Mouse (Mus musculus) megakaryocyte, adult 5-6 weeks (primary cell): ENCODE data around the gene Calm3. TPM values are rescaled to one million over a fixed set of nuclear protein-coding genes. Genes with fewer than 3 reads are reported as not detected.

Experiments used
- ATAC-seq: 2 replicates; pipeline ENCODE4 v1.8.0; 2016; ENCODE audit warnings: mild to moderate bottlenecking, inconsistent platforms; ENCODE audit not compliant: poor library complexity, severe bottlenecking
- total RNA-seq, 2 experiments: library from RNA; stranded (forward) in 1 of 2; stranded (reverse) in 1 of 2; fragments of 153-499, 151-499 nt in 1 of 2; fragments of 221-1000, 200-1000 nt in 1 of 2; gene quantifications; 2 replicates each; pipeline versions ENCODE4 v1.2.3 to v1.2.4; 2015 to 2017

The Calm3 gene
- total RNA-seq, 2 experiments from 2014 or later: 113 to 392 TPM

DNA sequence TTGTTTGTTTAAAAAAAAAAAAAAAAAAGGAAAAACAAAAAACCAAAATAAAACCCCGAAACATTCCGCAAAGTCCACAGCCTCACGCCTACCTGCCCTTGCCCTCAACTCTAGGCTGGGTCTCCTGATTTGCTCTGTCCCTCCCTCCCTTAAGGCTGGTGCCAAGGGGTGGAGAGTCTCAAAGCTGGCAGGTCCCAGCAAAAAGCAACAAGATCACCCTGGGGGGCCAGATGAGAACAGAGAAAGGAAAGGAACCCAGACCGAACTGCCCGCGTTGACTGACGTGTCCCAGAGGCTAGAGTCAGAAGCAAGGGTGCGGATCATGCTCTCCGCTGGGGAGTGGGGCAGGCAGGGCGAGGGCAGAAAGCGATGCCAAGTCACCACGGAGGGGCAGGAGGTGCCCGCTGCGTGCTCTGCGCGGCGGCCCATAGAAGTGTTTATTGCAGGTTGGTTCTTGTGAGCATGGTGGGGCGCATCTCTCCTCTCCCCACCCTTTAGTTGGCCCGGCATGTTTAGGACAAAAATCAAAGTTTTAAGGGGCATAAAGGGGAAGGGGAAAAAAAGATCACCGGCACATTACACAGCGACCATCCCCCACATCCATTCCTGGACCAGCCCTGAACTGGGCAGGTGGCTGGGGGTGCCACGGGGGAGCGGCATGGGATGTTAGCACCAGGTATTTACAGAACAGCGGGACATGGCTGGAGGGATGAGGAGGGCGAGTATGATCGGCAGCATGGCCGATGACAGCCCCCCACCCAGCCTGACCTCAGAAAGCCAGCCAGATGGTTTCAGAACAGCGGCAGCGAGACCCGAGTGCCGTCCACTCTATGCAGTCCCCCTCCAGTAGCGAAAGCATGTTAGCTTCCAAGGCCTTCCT, 8.2 kb downstream of the Calm3 start:
- ATAC-seq: no peak

DNA sequence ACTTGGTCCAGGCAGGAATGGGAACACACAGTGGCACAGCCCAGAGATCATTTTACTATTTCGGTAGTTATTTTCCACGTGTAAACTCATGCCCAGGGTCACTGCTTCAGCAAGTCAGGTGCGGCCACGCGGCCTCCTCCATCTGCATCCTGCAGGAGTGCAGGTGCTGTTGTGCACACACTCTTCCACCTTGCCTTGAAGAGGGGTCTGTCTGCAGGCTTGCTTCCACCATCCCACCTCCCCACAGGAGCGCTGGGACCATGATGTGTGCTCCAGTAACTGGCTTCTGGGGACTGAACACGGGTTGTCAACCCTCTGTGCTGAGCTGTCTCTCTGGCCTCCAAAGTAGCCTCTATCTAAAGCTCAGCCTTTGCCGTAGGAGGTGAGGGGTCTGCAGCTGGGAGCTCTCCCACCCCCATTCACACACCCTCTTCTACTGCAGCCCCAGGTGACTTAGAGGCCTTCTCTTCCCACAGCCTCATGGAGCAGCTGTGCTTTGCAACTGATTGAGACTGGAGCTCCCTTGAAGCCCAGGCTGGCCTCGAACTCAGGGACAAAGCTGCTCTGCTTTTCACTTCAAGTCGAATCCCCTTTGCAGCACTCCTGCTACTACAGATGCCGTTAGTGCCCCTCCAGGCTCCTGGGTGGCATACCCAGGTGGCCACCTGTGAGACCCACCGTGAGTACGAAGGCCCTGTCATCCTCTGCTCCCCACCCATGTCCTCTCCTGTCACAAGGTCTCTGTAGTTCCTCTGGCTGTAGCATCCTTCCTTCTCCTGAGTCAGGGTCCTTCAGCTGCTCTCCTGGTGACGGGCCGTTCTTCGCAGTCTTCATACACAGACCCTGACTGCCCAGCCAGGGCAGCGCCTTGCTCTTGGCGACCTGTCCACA, 9.2 kb downstream of the Calm3 start:
- ATAC-seq: no peak

DNA sequence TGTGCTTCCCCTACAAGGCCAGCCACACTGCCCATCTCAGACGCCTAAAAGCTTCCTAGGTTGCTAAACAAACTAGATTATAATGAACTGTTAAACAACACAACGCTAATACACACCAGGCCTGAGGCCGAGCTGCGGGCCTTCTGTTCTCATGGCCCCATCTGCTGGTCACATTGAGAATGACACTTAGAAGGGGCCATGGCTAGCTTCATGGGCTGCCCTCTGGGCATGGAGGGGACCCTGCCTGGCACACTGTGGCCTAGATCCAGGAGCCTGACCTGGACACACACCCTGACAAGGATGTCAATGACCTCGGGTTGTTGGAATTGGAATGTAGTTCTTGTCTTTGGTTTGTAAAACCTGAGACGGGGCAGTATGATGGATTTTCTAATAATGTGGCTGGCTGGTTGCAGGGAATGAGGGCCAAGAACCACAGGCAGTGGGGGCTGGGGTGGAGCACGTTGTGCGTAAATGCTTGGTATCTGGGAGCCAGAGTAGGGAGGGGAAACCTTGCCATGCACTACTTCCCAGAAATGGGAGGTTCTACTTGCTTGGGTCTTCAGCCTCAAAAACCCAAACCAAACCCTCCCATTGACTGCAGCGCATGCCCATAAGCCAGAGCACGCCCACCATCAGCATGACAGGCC, 10.0 kb downstream of the Calm3 start:
- peak; percentile 78 for ATAC-seq

DNA sequence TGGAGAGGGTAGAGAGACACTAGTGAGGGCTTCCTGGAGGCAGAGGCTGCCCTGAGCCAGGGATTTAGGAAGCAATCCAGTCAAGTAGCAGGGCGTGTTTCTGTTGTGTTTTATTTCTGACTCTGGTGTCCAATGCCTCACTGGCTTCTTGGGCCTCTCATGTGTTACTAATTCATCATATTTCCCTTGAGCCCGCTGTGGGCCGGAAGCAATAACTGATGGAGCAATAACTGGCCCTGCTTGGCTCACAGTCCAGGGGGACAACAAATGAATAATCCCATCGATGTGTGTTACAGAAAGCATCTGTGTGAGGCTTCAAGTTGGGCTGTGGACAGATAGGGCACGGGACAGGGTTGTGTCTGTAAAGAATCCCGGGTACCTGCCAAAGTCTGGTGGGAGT, 11.6 kb downstream of the Calm3 start:
- ATAC-seq: no peak

DNA sequence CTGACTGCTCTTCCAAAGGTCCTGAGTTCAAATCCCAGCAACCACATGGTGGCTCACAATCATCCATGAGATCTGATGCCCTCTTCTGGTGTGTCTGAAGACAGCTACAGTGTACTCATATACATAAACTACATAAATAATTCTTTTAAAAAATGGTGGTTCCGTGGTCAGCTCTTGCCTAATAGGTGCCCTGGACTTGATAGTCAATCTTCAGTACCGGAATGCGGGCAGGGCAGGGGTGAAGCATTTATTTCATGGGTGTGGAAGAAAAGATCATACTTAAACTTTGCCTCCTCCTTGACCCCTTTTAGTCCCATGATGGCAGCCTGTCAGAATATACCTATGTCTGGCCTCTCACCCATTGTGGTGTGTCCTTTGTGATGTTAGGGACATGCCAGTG, 12.0 kb downstream of the Calm3 start:
- no peak for ATAC-seq

DNA sequence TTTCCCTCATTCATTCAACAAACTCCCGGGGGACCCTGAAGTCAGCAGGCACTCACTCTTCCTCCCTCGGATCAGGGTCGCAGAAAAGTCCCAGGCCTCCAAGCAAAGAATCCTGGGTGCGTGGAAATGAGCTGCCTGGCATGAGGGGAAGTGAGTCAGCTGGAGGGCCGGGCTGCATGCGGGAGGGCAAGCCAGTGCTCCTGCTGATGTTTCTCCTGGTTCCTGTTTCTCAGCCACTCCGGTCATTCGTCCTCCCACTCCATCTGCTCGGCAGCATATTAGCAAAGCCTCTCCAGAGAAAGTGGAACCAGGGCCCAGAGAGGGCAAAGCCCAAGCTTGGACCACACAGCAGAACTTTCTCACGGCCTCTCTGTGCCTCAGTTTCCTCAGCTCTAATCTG, 14.0 kb downstream of the Calm3 start:
- peak; percentile 75 for ATAC-seq

DNA sequence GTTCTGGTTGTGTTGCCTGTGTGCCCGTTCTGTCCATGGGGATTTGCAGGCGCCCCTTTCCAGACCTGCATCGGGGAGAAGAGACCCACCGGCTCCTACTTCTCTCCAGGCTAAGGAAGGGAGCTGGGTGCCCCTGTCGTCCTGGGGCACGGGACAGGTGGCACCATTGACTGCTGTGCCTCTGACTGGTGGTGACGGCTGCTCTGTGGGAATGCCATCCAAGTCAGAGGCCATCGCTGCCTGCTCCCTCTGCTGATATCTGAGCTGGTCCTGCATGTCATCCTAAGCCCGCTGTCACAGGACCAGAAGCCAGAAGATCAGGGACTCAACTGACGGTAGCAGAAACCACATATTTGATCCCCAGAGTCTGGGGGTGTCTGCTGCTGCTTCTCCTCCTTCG, 15.1 kb downstream of the Calm3 start:
- no peak for ATAC-seq

DNA sequence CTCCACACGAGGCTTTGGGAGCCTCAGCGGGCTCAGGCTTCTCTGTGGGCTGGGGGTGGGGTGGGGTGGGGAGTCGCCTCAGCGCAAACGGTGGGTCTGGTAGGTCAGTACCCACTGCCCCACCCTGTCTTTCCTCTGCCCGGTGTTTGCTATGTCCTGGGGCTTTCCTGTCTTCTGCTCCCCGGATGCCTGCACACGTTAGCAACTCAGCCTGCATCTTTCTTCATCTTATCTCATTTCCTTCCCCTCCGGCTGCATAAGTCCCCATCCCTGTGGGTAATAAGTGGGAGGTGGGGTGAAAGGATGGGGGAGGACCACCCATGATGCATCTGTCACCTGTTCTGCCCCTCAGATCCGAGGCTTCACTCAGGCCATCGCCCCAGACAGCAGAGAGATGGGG, 15.5 kb downstream of the Calm3 start:
- ATAC-seq: peak; percentile 16

DNA sequence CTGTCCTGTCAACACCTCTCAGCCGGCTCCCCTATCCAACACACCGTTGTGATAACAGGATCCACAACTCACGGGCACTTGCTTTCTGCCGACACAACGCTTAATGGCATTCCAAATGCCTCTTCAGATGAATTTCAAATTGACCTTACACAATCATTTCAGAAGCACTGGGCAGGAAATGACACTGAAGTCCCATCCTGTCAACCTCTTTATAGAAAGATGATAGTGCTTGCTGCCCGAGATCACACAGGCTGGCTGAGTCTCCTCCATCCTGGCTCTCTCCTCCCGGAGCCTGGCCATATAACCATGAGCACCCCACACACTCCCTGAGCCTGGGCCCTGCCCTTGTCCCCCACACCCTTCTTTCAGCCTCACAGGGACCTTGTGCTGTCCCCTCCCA, 16.1 kb downstream of the Calm3 start:
- ATAC-seq: 0 out of 2 replicates have a peak, but pooled peaks have one; percentile 20

DNA sequence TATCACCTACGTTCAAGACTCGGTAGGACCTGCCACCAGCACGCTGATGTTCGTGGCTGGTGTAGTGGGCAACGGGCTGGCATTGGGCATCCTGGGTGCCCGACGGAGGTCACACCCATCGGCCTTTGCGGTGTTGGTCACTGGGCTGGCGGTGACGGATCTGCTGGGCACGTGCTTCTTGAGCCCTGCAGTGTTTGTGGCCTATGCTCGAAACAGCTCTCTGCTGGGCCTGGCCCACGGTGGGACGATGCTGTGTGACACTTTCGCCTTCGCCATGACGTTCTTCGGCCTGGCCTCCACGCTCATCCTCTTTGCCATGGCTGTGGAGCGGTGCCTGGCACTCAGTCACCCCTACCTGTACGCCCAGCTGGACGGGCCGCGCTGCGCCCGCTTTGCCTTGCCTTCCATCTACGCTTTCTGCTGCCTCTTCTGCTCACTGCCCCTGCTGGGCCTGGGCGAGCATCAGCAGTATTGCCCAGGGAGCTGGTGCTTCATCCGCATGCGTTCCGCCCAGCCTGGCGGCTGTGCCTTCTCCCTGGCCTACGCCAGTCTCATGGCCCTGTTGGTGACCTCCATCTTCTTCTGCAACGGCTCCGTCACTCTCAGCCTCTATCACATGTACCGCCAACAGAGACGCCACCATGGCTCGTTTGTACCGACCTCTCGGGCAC, 16.9 kb downstream of the Calm3 start:
- ATAC-seq: no peak

DNA sequence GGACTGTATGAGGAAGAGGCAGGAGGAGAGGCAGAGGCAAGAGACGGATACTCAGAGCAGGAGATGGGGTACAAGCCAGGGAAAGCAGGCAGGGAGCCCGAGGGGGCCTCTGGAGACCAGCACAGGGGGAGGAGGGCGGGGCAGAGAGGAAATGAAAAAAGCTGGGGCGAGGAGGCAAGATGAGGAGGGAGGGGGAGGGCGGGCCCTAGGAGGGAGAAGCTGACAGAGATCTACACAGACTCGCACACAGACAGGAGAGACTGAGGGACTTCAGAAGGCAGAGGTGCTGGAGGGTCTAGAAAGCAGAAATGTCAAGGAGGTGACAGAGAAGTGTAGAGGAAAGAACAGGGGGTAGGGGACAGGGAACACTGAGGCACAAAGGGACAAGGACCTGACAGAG, 17.6 kb downstream of the Calm3 start, which contains the start of gene Ptgir:
Gene Ptgir, plus strand, starts transcription at position 210 of the 400 bp plus-strand sequence.
- ATAC-seq: peak; percentile 22; the same call in 1 of the 2 replicates

DNA sequence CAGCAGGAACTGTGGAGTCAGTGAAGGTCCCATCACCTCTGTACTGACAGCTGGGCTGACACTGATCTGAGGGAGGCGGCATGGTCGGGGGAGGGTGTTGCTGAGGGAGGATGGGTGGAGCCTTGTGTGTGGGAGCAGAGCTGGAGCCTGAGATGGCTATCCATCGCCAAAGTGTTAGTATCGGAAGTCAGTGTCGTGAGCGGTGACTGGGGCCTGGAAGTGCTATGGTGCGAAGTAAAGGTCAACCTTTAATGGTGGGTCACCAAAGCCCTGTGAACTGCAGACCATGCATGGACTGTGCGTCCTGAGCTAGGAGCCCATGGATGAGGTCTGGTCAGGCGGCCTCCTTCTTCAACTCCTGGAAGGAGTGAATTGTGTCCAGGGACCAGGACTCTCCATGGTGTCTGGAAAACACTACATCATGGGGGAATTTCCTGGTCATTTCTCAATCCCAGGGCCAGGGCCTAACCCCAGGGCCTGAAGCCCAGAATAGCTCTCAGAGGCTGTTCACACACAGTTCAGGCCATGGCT, 18.4 kb downstream of the Calm3 start:
- ATAC-seq: no peak

DNA sequence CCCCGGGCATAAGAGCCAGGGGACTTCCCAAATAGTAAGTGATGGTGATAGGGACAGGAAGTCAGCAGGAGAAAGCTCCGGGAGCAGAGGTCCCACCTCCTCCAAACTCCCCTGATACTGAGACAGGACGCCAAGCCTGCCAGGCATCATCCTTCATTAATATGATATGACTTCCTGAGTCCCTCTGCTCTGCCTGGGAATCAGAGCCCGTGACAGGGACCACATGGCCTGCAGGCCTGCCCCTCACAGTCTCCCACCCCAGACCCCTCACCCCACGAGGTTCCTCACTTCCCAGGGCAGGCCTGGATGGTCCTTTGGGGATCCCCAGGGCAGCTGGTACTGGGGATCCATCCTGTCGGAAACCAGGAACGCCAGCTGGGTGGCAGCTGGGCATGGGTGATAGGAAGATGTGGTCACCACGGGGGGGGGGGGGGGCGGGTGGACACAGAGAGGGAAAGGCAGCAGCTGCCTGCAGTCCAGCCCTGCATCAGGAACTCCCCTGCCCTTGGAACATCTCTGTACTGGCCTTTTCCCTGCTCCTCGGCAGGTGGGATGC, 19.7 kb downstream of the Calm3 start:
- no peak for ATAC-seq

DNA sequence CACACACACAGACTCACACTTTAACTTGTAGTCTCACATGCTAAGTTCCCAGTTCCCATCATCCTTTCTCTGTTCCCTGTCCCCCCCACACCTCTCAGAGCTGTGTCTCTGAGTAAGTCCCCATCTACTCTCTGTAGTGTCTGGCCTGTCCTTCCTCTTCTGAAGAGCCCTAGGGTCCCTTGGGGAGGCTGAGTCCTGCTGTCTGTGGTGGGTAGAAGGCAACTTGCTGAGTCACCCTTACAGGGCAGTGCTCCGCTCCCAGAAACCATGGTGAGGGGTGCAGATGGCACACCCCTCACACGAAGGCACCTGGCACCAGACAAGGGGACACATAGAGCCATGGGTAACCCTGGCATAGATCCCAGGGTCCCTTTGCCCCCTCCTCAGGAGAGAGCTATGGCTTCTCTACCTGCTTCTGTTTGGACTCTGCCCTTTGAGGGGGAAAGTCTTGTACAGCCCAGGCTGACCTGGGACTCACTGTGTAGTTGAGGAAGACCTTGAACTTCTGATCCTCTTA, 20.4 kb downstream of the Calm3 start:
- ATAC-seq: peak; percentile 7; the same call in 1 of the 2 replicates

DNA sequence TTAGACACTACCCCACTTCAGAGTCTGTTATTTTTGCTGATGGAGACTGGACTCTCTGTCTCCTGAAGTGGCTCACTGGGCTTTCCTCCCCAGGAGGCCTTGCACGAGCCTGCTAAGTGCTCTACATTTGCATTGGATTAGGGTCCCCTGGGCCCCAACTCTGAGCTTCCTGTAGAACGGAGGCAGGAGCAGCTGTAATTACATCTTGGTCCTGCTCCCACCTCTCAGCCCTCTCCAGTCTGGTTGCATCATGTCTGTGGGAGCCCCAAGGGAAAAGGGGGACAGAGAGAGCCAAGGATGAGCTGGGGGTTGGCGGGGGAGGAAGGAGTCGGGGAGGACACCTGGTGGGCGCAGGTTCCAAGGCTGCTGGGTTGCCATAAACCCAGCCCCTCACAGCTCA, 23.4 kb downstream of the Calm3 start:
- ATAC-seq: no peak

DNA sequence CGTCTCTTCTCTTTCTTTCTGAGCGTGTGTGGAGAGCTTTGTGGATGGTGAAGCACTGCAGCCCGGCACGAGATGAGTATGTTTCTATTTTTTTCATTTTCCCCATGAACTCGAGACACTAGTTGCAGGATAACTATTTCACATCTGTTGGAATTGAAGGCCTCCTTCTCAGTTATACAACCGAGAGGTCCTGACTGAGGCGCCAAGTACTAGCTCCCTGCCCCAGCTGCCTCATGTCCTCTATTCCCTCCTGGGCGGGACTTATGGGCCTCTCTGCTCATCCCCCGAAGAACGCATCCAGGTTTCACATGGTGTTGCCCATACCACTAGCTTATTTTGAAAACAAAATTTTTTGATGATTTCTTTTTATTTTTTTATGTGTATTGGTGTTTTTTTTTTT, 28.4 kb downstream of the Calm3 start:
- ATAC-seq: no peak

DNA sequence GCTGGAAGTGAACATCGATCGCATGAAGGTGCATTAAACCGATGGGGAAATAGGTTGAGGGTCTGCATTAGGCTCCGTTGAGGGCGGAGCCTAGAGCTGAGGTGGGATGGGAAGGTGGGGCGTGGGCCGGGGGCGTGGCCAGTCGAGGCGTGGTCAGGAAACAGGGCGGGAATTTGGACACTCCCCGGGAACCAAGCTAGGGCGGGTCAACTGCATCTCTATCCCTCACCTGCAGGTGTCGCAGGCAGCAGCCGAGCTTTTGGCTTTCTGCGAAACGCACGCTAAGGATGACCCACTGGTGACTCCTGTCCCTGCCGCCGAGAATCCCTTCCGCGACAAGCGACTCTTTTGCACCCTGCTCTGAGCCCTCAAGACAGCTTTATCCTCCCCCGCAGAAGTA, 28.9 kb downstream of the Calm3 start:
- peak; percentile 84 for ATAC-seq

DNA sequence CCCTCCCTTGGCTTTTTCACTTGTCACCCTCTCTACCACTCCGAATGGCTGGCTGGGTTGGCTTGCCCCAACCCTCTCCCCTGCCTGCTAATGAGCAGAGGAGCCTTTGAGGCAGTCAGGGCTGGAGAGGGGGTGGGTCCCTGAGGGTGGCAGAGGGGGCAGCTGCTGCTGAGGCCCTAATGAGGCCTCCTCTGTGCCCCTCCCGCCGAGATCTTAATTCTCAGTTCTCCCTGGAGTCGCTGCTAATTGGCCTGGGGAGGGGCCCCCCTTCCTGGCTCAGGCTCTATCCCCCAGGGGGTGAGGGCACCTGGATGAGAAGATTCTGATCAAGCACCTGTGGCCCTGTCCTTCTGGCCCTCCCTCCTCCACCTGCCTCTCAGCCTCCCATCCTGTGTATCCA, 29.6 kb downstream of the Calm3 start:
- no peak for ATAC-seq

DNA sequence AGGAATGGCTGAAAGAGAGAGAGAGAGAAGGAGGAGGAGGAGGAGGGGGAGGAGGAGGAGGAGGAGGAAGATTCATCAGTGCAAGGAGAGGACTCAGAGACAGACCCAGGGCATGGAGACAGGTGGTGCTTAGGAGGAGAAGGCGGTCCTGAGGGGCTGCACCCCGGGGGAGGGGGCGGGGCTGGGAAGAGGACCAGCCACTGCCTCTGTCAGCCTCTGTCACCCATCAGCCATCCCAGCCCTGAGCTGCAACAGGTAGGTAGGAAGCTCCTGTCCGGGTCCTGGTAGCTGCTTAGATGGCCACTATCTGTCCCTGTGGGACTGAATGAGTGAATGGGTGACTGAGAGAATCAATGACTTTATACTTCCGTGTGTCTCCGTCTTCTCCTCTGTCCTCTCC, 30.3 kb downstream of the Calm3 start:
- no peak for ATAC-seq

DNA sequence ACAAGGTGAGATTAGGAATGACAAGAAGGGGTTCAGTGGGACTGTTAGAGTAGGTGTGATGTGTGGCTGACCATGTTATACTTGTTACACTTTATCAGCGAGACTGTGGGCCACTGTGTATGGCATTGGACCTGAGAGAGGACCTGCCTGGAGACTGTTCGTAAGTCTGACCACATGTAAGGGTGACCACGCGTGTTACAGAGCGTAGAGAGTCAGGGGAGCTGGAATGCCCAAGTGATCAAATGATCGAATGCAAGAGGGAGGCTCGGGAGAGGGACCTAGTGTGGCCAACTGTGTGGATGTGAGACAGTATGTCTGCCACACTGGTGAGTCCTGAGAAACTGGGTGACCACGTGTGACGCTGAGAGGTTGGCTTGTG, 31.6 kb downstream of the Calm3 start:
- ATAC-seq: no peak
